Mouse (Mus musculus) kidney, postnatal 25 days (tissue): ENCODE results near the gene Sdk1.

ENCODE experiments used
- DNase-seq, 2 experiments: peaks; one replicate each; pipeline ENCODE4 v3.0.0; 2021; ENCODE audit warnings: mixed read lengths in 2 of 2

Sdk1 gene

DNA sequence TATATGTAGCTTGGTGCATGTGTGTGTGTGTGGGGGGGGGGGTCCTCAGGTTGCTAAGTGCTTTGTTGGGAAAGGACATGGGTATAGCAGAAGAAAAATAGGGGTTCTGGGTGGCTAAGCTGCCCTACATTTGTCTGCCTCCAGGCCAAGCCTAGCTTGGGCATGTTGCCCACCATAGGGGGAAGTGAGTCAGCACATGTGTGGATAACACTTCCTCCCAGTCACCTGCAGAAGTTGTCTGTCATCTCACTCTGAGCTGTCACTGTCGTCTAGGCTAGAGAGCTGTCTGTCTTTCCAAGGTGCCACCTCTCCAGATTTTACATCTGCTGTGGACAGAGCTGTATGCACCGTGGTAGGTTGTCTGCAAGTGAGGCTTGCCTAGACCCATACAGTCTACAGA lies 539.9 kb downstream of the Sdk1 start:
- no peak for DNase-seq

- no peak for DNase-seq
Measured at GRCm38 (mm10) chr5:141782330-141782729, 541.0 kb downstream of the Sdk1 start.

GRCm38 (mm10) chr5:141783516-141783915 lies 542.2 kb downstream of the Sdk1 start:
- no peak for DNase-seq

DNA sequence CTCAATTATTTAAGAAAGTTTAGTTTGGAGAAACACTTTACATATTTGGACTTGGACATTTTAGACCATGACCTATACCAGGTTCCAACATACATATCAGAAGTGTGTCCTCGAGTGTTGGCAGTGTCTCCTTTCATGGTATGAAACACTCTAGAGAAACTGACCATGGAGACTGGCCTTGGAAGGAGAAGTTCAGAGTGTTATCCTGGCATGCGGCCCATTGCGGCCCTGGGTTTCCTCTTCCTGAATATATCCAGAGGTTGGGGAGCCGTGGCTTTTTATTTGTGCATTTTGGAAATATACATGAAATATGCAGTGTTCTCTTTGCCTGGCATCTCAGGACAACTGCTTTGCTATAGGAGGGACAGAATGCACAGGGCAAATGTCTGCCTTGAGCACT lies 552.6 kb downstream of the Sdk1 start:
- no peak for DNase-seq

- DNase-seq: no peak
Measured at GRCm38 (mm10) chr5:141823823-141824330, 582.6 kb downstream of the Sdk1 start.

- DNase-seq: no peak
Measured at GRCm38 (mm10) chr5:141824739-141825379, 583.6 kb downstream of the Sdk1 start.

DNA sequence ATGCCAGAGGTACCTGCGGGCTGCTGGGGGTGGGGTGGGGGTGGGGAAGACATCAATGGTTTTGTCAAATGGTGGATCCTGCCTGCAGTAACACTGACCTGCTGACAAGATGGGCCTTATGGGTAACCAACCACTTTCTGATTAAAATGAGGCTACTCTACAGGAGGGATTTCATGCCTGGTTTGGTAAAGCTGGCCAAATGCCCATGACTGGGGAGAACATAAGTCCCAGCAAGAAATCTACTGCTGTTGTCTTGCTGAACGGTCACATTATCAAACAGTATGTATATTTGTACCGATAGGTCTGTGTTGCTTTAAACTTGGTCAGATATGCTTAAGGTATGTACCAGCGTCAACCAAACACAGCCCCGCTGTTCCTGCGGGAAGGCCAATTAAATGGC lies 594.3 kb downstream of the Sdk1 start:
- peak in 1 of 2 experiments; percentile 23 for DNase-seq

- DNase-seq: no peak
Measured at GRCm38 (mm10) chr5:141836892-141837455, 595.7 kb downstream of the Sdk1 start.

DNA sequence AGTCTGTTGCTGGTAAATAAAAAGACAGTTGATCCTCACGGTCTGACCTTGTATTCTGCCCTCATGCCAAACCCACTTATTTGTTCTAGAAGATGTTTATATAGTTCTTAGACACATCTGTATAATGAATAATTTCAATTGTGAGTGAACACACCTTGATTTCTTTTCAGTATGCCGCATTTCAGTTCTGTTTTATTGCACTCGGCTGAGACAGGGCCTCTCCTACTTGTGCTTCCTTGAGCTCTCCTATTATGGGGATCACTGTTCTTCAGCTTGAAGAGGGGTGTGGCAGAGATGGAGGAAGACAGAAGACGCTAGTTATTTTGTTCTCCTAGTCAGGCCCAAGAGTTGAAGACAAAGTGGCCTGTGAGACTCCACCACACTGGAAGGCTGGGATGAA lies 603.4 kb downstream of the Sdk1 start:
- DNase-seq: no peak

DNA sequence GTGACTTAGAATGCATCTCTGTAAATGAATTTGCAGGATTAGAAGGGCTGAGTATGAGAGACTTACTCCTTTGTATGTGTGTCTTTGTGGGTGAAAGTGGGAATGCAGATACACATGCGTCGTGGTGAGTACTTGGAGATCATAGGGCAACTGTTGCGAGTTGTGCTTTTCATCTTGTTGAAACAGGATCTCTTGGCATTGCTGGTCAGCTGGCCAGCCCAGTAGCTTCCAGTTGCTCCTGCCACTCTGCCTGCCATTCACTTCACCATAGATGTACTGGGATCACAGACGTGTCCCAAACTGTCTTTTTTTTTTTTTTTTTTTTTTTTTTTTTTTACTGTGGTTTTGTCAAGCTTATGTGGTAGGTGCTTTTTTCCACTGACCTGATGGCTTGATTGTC lies 606.4 kb downstream of the Sdk1 start:
- DNase-seq: no peak

DNA sequence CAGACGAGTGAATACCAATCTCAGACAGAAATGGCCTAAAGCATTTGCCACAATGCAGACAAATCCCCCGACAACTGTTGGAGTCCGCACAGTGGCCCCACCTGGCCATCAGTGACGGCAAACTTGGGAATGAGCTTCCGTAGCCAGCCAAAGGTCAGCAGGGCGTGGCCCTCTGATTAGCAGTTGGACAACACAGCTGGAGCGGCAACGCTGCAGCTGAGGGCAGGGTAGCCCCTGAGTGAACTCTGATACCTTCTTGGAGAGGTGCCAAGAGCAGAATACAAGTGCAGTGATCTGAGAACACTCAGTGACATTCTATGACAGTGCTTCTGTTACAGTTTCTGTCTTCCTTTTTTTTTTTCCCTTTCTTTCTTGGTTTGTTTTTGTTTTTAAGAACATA lies 610.9 kb downstream of the Sdk1 start:
- peak; percentile 67 to 81 for DNase-seq

DNA sequence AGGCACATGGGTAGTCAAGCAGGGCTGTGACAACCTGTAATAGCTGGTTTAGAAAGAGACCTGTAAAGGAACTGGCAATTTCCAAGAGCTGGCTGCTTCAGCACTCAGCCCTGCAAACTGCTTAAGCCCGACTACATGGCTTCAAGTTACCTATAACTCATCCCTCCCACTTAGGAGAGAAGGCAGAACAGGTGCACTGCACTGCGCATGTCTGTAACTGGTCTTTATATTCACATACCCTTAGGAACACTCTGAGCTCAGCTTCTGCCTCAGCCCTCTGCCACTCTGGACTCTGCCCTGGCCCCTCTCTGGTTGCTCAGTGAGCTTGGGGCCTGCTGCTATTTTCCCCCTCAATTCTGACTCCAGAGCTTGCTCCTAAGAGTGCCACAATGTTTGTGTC lies 615.2 kb downstream of the Sdk1 start:
- no peak for DNase-seq

DNA sequence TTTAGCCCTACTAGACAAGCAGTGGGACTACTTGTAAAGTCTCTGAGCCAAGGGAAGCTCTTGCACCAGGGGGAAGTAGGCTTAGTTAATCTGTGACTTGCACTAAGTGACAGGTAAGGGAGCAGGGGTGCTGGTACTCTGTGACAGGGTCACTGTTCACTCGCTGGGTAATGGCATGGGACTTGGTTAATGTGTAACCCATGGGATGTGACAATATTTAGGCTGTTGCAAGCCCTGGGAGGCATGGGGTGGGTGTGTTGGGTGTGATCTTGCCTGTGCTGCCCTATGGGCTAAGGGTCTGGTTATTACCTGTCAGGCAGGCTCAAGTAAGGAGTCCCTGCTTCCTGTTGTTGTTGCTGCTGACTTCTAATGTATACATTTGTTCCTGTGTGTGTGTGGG lies 616.5 kb downstream of the Sdk1 start:
- DNase-seq: peak; percentile 60 to 80

DNA sequence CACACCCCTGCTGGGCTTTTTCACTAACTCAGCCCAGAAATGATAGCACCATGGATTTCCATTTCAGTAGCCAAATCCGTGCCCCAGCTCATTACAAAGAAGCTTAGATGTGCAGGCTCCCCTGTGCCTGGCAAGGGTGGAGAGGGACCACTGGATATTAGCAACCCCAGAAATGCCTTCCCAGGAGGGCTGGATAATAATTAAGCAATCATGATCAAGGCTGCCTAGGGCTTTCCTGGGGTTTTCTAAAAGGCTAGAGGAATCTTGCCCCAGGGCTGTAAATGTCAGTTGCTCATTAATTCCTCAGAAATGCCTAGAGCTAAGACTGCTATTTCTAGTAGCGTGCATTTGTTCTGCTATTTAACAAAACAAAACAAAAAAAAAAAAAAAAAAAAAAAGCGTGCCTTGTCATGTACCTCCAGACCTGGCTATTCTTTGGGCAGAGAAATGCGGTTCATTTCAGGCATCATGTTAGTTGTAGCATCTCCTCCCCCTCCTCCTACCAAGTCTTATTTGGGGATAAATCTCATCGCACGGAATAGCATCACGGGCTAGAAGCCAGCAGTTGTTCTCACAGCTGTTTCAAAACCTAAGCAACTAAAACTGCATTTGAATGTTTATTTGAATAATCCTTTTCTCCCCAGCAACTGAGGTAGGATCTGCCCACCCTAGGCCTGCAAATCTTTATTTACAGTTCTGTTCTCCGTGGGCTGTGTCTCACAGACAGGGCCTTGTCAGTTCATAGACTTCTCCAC lies 617.3 kb downstream of the Sdk1 start:
- peak; percentile 41 to 55 for DNase-seq

DNA sequence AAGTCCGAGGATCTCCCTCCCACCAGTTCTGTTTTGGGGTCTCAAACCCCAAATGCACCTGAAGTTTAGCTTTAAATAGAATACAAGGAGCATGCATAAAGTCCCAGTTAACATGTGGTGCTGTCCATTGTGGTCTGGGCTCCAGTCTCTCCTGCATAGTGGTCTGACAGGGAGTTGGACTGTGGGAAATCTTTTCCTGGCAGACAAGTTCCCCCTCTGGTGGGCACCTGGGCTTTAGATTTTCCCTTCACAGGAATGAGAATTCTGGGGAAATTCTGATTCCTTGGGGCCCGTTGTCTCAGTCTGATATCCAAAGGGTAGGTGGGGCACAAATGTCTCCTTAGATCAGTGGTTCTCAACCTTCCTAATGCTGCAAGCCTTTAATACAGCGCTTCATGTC lies 624.8 kb downstream of the Sdk1 start:
- no peak for DNase-seq

DNA sequence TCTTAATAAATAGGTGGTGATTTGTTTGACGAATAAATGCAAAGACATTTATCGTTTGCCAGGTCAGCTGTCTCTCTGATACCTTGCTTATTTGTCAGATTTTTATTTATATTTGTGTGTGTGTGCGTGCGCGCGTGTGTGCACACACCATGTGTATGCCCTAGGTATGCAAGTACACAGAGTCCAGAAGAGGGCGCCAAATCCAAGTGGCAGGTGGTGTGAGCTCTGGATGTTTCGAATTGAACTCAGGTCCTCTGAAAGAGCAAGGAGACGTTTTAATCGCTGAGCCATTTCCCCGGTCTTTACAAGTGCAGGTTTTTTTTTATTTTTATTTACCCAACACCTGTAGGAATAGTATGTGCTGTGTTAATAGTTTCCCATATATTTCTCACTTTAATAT lies 632.5 kb downstream of the Sdk1 start:
- DNase-seq: no peak

DNA sequence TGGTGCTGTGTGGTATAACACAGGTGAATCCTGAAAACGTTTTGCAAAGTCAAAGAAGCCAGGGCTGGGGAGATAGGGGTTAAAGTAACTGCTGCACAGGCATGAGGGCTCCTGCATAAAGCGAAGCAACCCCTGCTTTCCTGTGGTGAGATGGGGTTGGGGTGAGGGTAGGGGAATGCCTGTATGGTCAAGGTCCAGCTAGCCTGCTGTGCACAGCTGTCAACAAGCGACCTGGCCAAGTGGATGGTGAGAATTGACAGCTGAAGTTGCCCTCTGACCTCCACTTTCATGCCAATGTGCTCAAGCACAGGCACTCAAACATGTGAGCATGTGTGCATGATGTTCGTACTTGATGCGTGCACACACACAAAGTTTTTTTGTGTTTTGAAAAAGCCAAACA lies 639.4 kb downstream of the Sdk1 start:
- DNase-seq: peak in 1 of 2 experiments; percentile 9

GRCm38 (mm10) chr5:141884111-141884647 lies 642.9 kb downstream of the Sdk1 start:
- no peak for DNase-seq

GRCm38 (mm10) chr5:141886006-141886405 lies 644.7 kb downstream of the Sdk1 start:
- no peak for DNase-seq

DNA sequence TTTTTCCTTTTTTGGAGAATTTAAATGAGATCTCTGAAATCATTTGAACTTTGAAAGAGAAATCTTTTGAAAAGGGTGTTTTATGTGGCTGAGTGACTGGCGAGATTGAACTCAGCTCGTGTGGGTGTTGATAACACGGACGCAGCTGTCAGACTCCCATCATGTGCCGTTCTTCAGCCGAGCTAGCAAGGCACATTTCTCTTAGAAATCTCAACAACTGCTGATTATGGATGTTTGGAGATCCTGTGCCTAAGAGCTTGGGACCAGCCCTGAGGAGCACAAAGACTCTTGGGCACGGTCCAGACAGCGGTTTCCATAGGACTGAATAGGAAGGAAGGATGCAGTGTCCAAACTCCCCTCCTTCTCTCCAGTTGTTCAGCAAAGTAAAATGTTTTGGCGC lies 648.5 kb downstream of the Sdk1 start:
- DNase-seq: no peak

GRCm38 (mm10) chr5:141896402-141896801 lies 655.1 kb downstream of the Sdk1 start:
- DNase-seq: no peak

DNA sequence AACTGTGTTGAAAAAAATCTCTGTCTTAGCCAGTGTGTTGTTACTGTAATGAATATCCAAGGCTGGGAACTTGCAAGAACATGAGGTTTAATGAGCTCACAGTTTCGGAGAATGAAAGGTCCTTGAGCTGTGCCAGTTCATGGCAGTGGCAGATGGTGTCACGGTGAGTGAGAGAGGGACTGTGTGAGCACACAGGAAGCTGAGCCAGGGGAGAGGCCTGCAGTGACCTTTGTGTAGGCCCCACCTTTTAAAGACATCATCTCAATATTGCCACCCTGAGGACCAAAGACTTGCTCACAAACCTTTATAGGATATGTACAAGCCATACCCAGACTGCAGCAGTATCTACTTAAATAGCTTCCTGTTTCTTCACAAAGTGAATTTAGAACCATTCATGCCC lies 656.2 kb downstream of the Sdk1 start:
- DNase-seq: no peak

GRCm38 (mm10) chr5:141899751-141900150 lies 658.5 kb downstream of the Sdk1 start:
- no peak for DNase-seq
